Mouse (Mus musculus) erythroblast, embryonic 14.5 days (primary cell): ENCODE measurements around the gene Rasl10b.

Experiments used
- GATA1 ChIP-seq: IDR thresholded peaks from 2 replicates; pipeline ENCODE4 v1.6.1; 2012; ENCODE audit warnings: low read length, inconsistent platforms, mixed read lengths
- TAL1 ChIP-seq: IDR thresholded peaks from 3 replicates; pipeline ENCODE4 v1.6.1; 2012; ENCODE audit warnings: low read length, inconsistent platforms, mixed read lengths

GRCm38 (mm10) chr11:83409792-83410291 is 905 bp downstream of the Rasl10b start:
- TF ChIP-seq GATA1 (no peak), TAL1 (no peak)
